Mouse (Mus musculus) left cerebral cortex, postnatal 4 days (tissue): ENCODE results near the gene Fam240b. TPM values are rescaled to one million over a fixed set of nuclear protein-coding genes. Genes with fewer than 3 reads are reported as not detected.

Source experiments
- DNase-seq: peaks from one replicate; pipeline ENCODE4 v3.0.0-alpha.2; 2022
- intact Hi-C: fragments of 180-260 bp; cut with DNase I; formaldehyde crosslinking; loops from one replicate; pipeline ENCODE4 v1.15.1; 2025
- total RNA-seq, 2 experiments: library from RNA; stranded (reverse); gene quantifications; 2 replicates each; pipeline ENCODE4 v1.2.3; 2021

The Fam240b gene
- total RNA-seq, 2 experiments from 2014 or later, result not detected

DNA sequence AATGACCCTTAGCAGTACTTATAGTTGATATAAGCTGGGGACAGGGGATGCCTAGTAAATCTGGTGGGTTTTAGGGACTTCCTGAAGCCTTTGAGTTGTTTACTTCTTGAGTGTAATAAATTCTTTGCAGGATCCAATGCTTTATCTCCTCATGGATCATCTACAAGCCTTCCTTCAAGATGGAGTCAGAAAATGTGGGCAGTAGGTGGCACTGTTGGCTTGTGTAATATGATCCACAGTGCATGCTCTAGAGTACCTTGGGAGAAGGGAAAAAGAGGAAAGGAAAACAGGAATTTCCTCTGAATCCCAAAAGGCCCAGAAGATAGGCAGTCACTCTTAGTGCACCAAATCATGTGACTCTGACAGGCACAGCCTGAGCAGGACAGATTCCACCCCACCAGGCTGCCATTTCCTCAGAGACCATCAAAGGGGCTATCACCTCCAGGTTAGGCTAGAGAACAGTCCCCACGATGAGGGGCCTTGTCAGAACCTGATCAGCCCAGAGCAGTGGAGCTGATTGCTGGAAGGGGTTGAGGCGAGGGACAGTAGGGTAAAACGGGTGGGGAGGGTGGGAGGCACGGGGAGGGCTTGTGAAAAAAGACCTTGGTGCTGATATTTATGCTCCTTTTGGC, 54.2 kb downstream of the Fam240b start:
- peak; percentile 64 for DNase-seq
- intact Hi-C loops, result loop anchor here (2.0 to 10.0 kb wide), 3 partner anchors 461 to 801 kb away; no protein-coding TSS in a partner anchor

DNA sequence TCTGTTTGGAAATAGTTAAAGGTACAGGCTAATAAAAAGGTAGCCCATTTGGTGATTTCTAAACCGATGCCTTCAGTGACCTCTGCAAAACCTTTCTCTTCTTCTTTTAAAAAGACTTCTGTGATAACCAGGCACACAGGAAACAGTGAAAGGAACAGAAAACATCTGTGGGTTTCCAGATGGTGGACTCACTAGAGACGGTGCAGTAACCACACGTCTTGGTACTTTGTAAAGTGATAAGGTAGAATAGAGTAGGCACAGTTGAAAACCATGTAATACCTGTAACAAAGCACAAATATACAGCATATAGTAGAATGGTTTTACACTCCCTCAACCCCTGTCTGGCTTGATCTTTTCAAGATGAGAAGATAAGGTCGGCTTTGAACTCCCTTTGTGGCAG, 57.0 kb downstream of the Fam240b start:
- intact Hi-C loops, result loop anchor here (5.0 to 10.0 kb wide), 2 partner anchors 687 to 804 kb away; no protein-coding TSS in a partner anchor
- no peak for DNase-seq

DNA sequence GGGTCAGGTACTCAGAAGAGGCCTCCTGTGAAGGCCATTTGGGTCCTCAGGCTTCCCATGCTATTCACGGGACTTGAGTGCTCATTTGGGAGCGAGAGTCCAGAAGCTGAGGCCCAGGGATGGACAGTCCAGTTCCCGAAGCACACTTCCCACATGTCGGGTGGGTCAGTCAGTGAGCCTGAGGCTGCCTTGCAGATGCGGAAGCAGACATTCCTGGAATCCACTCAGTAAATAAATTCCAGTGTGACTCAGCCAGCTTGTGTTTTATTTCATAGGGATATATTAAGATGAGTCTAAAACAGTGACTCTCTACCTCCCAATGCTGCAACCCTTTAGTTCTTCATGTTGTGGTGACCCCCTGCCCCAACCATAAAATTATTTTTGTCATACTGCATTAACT, 58.1 kb downstream of the Fam240b start:
- intact Hi-C loops, result loop anchor here (2.0 to 10.0 kb wide), 3 partner anchors 125 to 275 kb away; partner anchors contain the start of gene Habp4
- no peak for DNase-seq

DNA sequence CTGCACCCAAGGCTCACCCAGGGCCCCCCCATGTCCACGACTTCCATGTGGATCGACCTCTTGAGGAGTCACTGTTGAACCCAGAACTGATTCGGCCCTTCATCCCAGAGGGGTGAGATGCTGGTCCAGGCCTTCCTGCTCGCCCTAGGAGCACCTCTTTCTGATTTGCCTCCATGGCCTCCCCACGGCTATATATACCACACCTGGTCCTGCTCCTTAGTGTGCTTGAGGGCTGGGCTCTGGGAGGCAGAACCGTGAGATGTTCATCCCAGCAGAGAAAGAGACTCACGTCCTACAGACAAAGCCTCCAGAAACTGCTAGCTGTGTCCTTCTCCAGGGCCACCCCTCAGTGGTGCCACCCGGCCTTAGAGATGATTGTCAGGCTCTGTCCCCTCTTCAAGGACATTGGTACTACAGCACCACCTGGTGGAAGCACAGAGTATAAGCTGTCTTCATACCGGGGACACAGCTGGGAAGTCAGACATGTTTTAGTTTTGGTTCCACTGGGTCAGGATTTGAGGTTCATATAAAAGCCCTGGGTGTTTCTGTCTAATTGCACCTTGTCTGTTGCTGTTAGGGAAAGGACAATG, 58.6 kb downstream of the Fam240b start:
- DNase-seq, result peak; percentile 77
- intact Hi-C loops, result loop anchor here (2.0 to 10.0 kb wide), 3 partner anchors 124 to 274 kb away; partner anchors contain the start of gene Habp4

DNA sequence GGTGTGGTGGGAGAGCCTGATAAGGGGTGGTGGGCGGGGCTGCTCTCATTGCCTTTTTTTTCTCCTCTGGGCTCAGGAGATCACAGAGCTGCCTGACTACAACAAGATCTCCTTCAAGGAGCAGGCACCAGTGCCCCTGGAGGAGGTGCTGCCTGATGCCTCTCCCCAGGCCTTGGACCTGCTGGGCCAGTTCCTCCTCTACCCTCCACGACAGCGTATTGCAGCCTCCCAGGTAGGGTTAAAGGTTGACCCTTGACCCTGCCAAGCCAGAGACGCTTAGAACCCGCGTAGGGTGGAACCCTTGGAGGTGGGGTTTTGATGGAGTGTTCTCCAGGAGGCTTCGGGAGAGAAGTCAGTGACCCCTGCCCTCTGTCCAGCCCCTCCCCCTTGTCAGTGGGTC, 59.8 kb downstream of the Fam240b start:
- intact Hi-C loops, result loop anchor here (2.0 to 10.0 kb wide), 3 partner anchors 123 to 273 kb away; partner anchors contain the start of gene Habp4

DNA sequence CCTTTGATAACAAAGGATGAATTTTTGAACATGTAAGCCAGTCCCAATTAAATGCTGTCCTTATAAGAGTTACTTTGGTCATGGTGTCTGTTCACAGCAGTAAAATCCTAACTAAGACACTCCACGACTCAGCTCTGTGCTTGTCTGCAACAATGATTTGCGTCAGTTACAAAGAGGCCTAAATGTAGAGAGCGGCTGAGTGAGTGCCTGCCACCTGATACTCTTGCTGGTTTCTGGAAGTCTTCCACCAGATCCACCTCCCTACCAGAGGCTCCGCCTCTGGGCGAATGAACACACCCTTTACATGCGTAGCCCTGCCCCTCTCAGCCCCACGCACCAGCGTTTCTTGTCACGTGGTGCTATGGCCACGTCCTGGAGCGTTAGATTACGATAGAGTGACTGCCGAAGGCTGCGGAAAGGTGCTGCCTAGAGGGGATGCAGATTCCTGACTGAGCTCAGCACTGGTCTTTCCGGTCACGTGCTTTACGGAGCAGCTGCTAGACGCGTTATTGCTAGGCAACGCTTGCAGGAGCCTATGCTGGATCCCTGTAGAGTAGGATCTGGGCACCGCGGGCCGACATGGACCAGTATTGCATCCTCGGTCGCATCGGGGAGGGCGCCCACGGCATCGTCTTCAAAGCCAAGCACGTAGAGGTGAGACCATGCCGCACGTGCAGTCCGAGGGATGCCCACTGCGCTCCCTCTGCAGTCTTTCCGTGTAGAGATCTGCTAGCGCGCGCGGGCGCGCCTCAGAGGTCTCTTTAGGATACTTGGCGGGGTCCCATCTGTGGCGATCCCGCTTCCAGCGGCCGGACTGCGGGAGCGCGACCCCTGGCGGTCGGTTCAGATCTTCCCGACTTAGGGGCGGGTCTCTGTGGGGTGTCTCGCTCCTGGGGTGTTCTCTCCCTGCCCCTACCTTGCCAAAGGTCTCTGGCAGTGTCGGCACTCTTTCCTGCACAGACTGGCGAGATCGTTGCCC, 65.3 kb downstream of the Fam240b start, which contains the start of gene Cdk20:
Gene Cdk20 (plus strand): TSS at position 298 of the 979 bp plus-strand sequence.
- intact Hi-C loops, result loop anchor here (10.0 kb wide), 2 partner anchors 188 to 268 kb away; partner anchors contain the start of gene Habp4
- DNase-seq, result peak; percentile 88

More for the DNA sequence above, 59.8 kb downstream of the Fam240b start:
- no peak for DNase-seq

Other genes starting within 250 kb of the Fam240b start
- gene Cdc14b, start 222.5 kb downstream of the Fam240b start, total RNA-seq, result 1 to 10 TPM; 2.3 to 2.7 TPM
- 1 to 10 TPM; 6.4 to 7.3 TPM for gene Aaed1, start 185.1 kb downstream of the Fam240b start, total RNA-seq
- 100 to 1,000 TPM; 125 to 132 TPM for gene Ctsl, start 126.9 kb downstream of the Fam240b start, total RNA-seq
- 10 to 100 TPM; 20.0 to 20.1 TPM for gene Cdk20, start 65.5 kb downstream of the Fam240b start, total RNA-seq